15 mouse cellular contexts compared by ENCODE assay signal in the genomic region with DNA sequence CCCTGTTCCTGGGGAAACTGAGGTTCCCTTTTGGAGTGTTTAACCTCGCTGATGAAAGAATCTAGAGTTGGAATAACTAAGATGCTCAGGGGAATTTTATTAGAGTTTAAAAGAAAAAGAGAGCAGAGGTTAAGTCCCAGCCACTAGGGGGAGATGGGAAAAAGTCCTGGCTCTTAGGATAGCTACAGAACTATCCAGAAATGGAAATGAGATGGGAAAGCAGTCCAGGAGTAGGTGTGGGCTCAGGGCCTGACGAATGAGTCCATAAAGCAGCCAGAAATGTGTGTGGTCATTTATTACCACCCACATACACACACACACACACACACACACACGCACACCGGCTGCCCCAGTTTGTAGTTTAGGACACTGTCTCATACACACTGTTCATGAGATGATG. TPM values are rescaled to one million over a fixed set of nuclear protein-coding genes. Genes with fewer than 3 reads are reported as not detected.
DNase-seq lines count a peak whose midpoint lies in the region; ATAC-seq and TF ChIP-seq lines count a peak whose summit lies in the region.
"Had no signal": no experiment of that assay in that cellular context is flagged by ENCODE, and none has a peak within 500 bp of the region (broad histone marks: within the 10 kb centered on the region; RNA-seq: fewer than 3 reads in every experiment).

No protein-coding gene starts in this region.

- H3K9me3 ChIP-seq in liver, postnatal 0 days (ENCODE audit: low read length), result no peaks in the 10 kb centered on the region
- no peaks in the 10 kb centered on the region for H3K9me3 ChIP-seq in liver, embryonic 11.5 days (ENCODE audit: control insufficient read depth, low read length)
- H3K9me3 ChIP-seq in MEL (replicated peaks; ENCODE audit: insufficient read depth, low read length), result no peaks in the 10 kb centered on the region
- H3K9me3 ChIP-seq: forebrain, embryonic 12.5 days; liver, embryonic 13.5 days; midbrain, embryonic 12.5 days; neural tube, embryonic 12.5 days had no signal

- no peak overlapping the region for H3K4me2 ChIP-seq in liver, postnatal 0 days (ENCODE audit: low read depth, low read length)
- H3K4me2 ChIP-seq in liver, embryonic 11.5 days, result no peak overlapping the region
- H3K4me2 ChIP-seq: forebrain, embryonic 12.5 days; liver, embryonic 13.5 days; midbrain, embryonic 12.5 days; neural tube, embryonic 12.5 days had no signal

- H3K27ac ChIP-seq in liver, postnatal 0 days (ENCODE audit: low read depth), result no peak overlapping the region
- H3K27ac ChIP-seq in liver, embryonic 11.5 days (ENCODE audit: low read depth, low read length), result no peak overlapping the region
- no peak overlapping the region for H3K27ac ChIP-seq in MEL (ENCODE audit: control insufficient read depth, low read depth, low read length)
- H3K27ac ChIP-seq: forebrain, embryonic 12.5 days; liver, embryonic 13.5 days; midbrain, embryonic 12.5 days; neural tube, embryonic 12.5 days had no signal

- TF ChIP-seq RAD21 in MEL (IDR thresholded peaks at IDR 0.05; ENCODE audit: low read depth, low read length), result no peak; the same call in 1 of the 2 replicates

- peak; percentile 5 for DNase-seq in heart, postnatal 4 days
- no peak for DNase-seq in heart, postnatal 36 days
- no peak for DNase-seq in liver, postnatal 0 days
- DNase-seq in liver, embryonic 11.5 days (ENCODE audit: low spot score), result no peak
- no peak for DNase-seq in MEL (ENCODE audit: low read depth, low spot score)
- DNase-seq in brain, adult 2 months (ENCODE audit: low read depth, low spot score), result peak; percentile 47
- DNase-seq in retina, postnatal 1 day, result no peak
- DNase-seq in cerebellum, adult 9-11 months, result no peak
- DNase-seq: adrenal gland, adult 8-10 months; liver, embryonic 13.5 days; thymus, adult 2 months had no signal

- intact Hi-C loops in heart, postnatal 36 days (cut with DNase I), result loop anchor here (2.0 to 5.0 kb wide), 2 partner anchors 56 to 412 kb away; no protein-coding TSS in a partner anchor

- TF ChIP-seq CTCF in liver, postnatal 0 days (IDR thresholded peaks at IDR 0.05; ENCODE audit: low read depth), result peak; percentile 30; the same call in 1 of the 2 replicates
- peak in 1 of 3 experiments; percentile 19; a peak in 2 of 6 replicates for TF ChIP-seq CTCF in MEL (IDR thresholded peaks at IDR 0.05 in 2 of 3, conservative IDR thresholded peaks at IDR 0.05 in 1 of 3; ENCODE audit: control insufficient read depth in 1 of 3, insufficient read depth in 1 of 3, low read depth in 2 of 3, low read length in 3 of 3, poor library complexity in 1 of 3, severe bottlenecking in 1 of 3)

- no peak for ATAC-seq in liver, postnatal 0 days
- ATAC-seq in liver, embryonic 11.5 days (replicated peaks; ENCODE audit: low FRiP score), result no peak

- TF ChIP-seq EP300 in liver, postnatal 0 days (IDR thresholded peaks at IDR 0.05; ENCODE audit: low read depth), result no peak
- TF ChIP-seq EP300 in MEL (IDR thresholded peaks at IDR 0.05; ENCODE audit: low read depth in 1 of 2, low read length in 2 of 2), result no peak

- no peaks in the 10 kb centered on the region for H3K4me1 ChIP-seq in liver, postnatal 0 days (ENCODE audit: insufficient read depth)
- H3K4me1 ChIP-seq in liver, embryonic 11.5 days (replicated peaks; ENCODE audit: control insufficient read depth, insufficient read depth, low read length), result no peaks in the 10 kb centered on the region
- no peaks in the 10 kb centered on the region for H3K4me1 ChIP-seq in MEL (ENCODE audit: control insufficient read depth in 1 of 2, insufficient read depth in 2 of 2, low read length in 2 of 2)
- H3K4me1 ChIP-seq: forebrain, embryonic 12.5 days; liver, embryonic 13.5 days; midbrain, embryonic 12.5 days; neural tube, embryonic 12.5 days had no signal

- WGBS in liver, postnatal 0 days (ENCODE audit: insufficient replicate concordance), result 59% methylated on average over 4 of the region's 4 CpGs
- WGBS in liver, embryonic 11.5 days, result 52% methylated on average over 4 of the region's 4 CpGs

- TF ChIP-seq POLR2A in MEL (IDR thresholded peaks at IDR 0.05; ENCODE audit: control insufficient read depth in 1 of 2, insufficient read depth in 1 of 2, low read depth in 1 of 2, low read length in 2 of 2, poor library complexity in 1 of 2), result no peak

- no peaks in the 10 kb centered on the region for H3K27me3 ChIP-seq in liver, postnatal 0 days (ENCODE audit: insufficient read depth, low read length)
- no peaks in the 10 kb centered on the region for H3K27me3 ChIP-seq in liver, embryonic 11.5 days (replicated peaks; ENCODE audit: control insufficient read depth, insufficient read depth, low read length)
- peaks cover 0 to 1% of the 10 kb centered on the region in 2 experiments; a peak in 2 of 4 replicates for H3K27me3 ChIP-seq in MEL (ENCODE audit: control insufficient read depth in 1 of 2, insufficient read depth in 2 of 2, low read length in 2 of 2)
- H3K27me3 ChIP-seq: forebrain, embryonic 12.5 days; liver, embryonic 13.5 days; midbrain, embryonic 12.5 days; neural tube, embryonic 12.5 days had no signal

- H3K9ac ChIP-seq in liver, postnatal 0 days (replicated peaks), result no peak overlapping the region
- H3K9ac ChIP-seq in liver, embryonic 11.5 days (ENCODE audit: low read depth, low read length), result no peak overlapping the region
- no peak overlapping the region for H3K9ac ChIP-seq in MEL (ENCODE audit: control insufficient read depth, low read depth, low read length, poor library complexity, severe bottlenecking)
- H3K9ac ChIP-seq: forebrain, embryonic 12.5 days; liver, embryonic 13.5 days; midbrain, embryonic 12.5 days; neural tube, embryonic 12.5 days had no signal

- H3K4me3 ChIP-seq in liver, postnatal 0 days (ENCODE audit: low read depth, low read length), result no peak overlapping the region
- no peak overlapping the region for H3K4me3 ChIP-seq in liver, embryonic 11.5 days (ENCODE audit: low read depth, low read length)
- no peak overlapping the region for H3K4me3 ChIP-seq in MEL (ENCODE audit: control insufficient read depth in 1 of 2, insufficient read depth in 1 of 2, low read depth in 2 of 2, low read length in 2 of 2)
- H3K4me3 ChIP-seq: forebrain, embryonic 12.5 days; liver, embryonic 13.5 days; midbrain, embryonic 12.5 days; neural tube, embryonic 12.5 days had no signal

- no peaks in the 10 kb centered on the region for H3K79me2 ChIP-seq in MEL (ENCODE audit: control insufficient read depth, insufficient read depth, low read length, poor library complexity)

- H3K36me3 ChIP-seq in liver, postnatal 0 days (replicated peaks; ENCODE audit: insufficient read depth, low read length), result no peaks in the 10 kb centered on the region
- no peaks in the 10 kb centered on the region for H3K36me3 ChIP-seq in liver, embryonic 11.5 days (ENCODE audit: control insufficient read depth, insufficient read depth, low read length)
- H3K36me3 ChIP-seq in MEL (ENCODE audit: control insufficient read depth in 1 of 2, insufficient read depth in 2 of 2, low read length in 2 of 2), result no peaks in the 10 kb centered on the region
- H3K36me3 ChIP-seq: forebrain, embryonic 12.5 days; liver, embryonic 13.5 days; midbrain, embryonic 12.5 days; neural tube, embryonic 12.5 days had no signal

TF ChIP-seq in MEL, 35 proteins besides CTCF, POLR2A, EP300 and RAD21:
- peak; percentile 20; the same call in 1 of the 2 replicates for TF ChIP-seq SMC3 (IDR thresholded peaks at IDR 0.05; ENCODE audit: low read depth, low read length)
- no peak for TF ChIP-seq MYC (IDR thresholded peaks at IDR 0.05; ENCODE audit: low read depth, low read length)
- no peak for TF ChIP-seq ZC3H11A (IDR thresholded peaks at IDR 0.05; ENCODE audit: low read depth, low read length)
TF ChIP-seq in MEL: peak in this region for 1.

RNA-seq across cellular contexts. Expression of a gene that starts 19.6 kb away (rescaled TPM):
- not detected for total RNA-seq in heart, postnatal 4 days (2021)
- under 1 TPM; 0.86 to 0.87 TPM for total RNA-seq in heart, postnatal 36 days (2021)
- not detected in 2 replicates for polyA plus RNA-seq in liver, postnatal 0 days (2015; fragmentation: Nextera tagmentation; extraction: Ambion mirVana)
- polyA plus RNA-seq in liver, embryonic 11.5 days (2014; fragmentation: Nextera tagmentation; extraction: Ambion mirVana), result not detected in 2 replicates
- total RNA-seq in MEL (2012; rRNA removed), result 0.04 TPM in 1 of 2 replicates, not detected in the other
- polyA plus RNA-seq in MEL (2012; ENCODE audit: insufficient read depth in 1 of 2, insufficient read length in 2 of 2, low read depth in 1 of 2, low replicate concordance in 2 of 2, missing spikeins in 1 of 2), result not detected
- total RNA-seq: hematopoietic stem cell, adult 5-6 weeks had no signal
- polyA plus RNA-seq: forebrain, embryonic 12.5 days; liver, embryonic 13.5 days; neural tube, embryonic 12.5 days had no signal

Comparison
In these comparisons a context has a peak if more than half of its experiments do, and no peak if none do; other contexts are left out.
1. DNase-seq: peak in heart, postnatal 4 days (single experiment) and brain, adult 2 months (single experiment); none in heart, postnatal 36 days (0 of 2), liver, postnatal 0 days (single experiment), liver, embryonic 11.5 days (single experiment), MEL (single experiment), retina, postnatal 1 day (single experiment) and cerebellum, adult 9-11 months (single experiment).